Mouse (Mus musculus) MEL (cell line): ENCODE results near the gene Gm10234. TPM values are rescaled to one million over a fixed set of nuclear protein-coding genes. Genes with fewer than 3 reads are reported as not detected.

ENCODE experiments used
- DNase-seq: peaks from one replicate; pipeline ENCODE4 v3.0.0; 2011; ENCODE audit warnings: low read depth, low spot score
- H3K27ac ChIP-seq: 2 replicates; pipeline ENCODE4 v1.5.1; 2012; ENCODE audit warnings: low read depth, mild to moderate bottlenecking, control low read depth, low read length, moderate library complexity; ENCODE audit not compliant: control insufficient read depth
- H3K27me3 ChIP-seq, 2 experiments: fragments of 150-350 bp in 1 of 2; sonication (generic) in 1 of 2; 2 replicates each; pipeline ENCODE4 v1.6.1; 2012; ENCODE audit warnings: low read length in 2 of 2, mild to moderate bottlenecking in 2 of 2, improper control_type of control experiment in 1 of 2, moderate library complexity in 1 of 2; ENCODE audit not compliant: insufficient read depth in 2 of 2, control insufficient read depth in 1 of 2
- H3K36me3 ChIP-seq, 2 experiments: 2 replicates each; pipeline ENCODE4 v1.6.1; 2012 to 2014; ENCODE audit warnings: low read length in 2 of 2, improper control_type of control experiment in 1 of 2, inconsistent platforms in 1 of 2, mild to moderate bottlenecking in 1 of 2; ENCODE audit not compliant: insufficient read depth in 2 of 2, control insufficient read depth in 1 of 2
- H3K4me1 ChIP-seq, 2 experiments: fragments of 150-350 bp in 1 of 2; sonication (generic) in 1 of 2; 2 replicates each; pipeline ENCODE4 v1.6.1; 2012; ENCODE audit warnings: low read length in 2 of 2, improper control_type of control experiment in 1 of 2, mild to moderate bottlenecking in 1 of 2; ENCODE audit not compliant: insufficient read depth in 2 of 2, control insufficient read depth in 1 of 2
- H3K4me3 ChIP-seq, 2 experiments: fragments of 150-350 bp in 1 of 2; sonication (generic) in 1 of 2; 2 replicates each; pipeline ENCODE4 v1.5.1; 2012; ENCODE audit warnings: low read depth in 2 of 2, low read length in 2 of 2, mild to moderate bottlenecking in 2 of 2, moderate library complexity in 2 of 2, control low read depth in 1 of 2, improper control_type of control experiment in 1 of 2; ENCODE audit not compliant: control insufficient read depth in 1 of 2, insufficient read depth in 1 of 2
- H3K79me2 ChIP-seq: 2 replicates; pipeline ENCODE4 v1.6.1; 2012; ENCODE audit warnings: mild to moderate bottlenecking, low read length, moderate library complexity; ENCODE audit not compliant: control insufficient read depth, poor library complexity, insufficient read depth
- H3K9ac ChIP-seq: 2 replicates; pipeline ENCODE4 v1.6.1; 2012; ENCODE audit warnings: low read depth, mild to moderate bottlenecking, control low read depth, low read length, moderate library complexity; ENCODE audit not compliant: control insufficient read depth, poor library complexity, severe bottlenecking
- H3K9me3 ChIP-seq: fragments of 150-350 bp; sonication (generic); replicated peaks from 2 replicates; pipeline ENCODE4 v1.6.1; 2012; ENCODE audit warnings: mild to moderate bottlenecking, low read length, improper control_type of control experiment, moderate library complexity; ENCODE audit not compliant: insufficient read depth
- BHLHE40 ChIP-seq: IDR thresholded peaks from 2 replicates; pipeline ENCODE4 v1.6.1; 2012; ENCODE audit warnings: low read depth, mild to moderate bottlenecking, inconsistent platforms, low read length, improper control_type of control experiment, borderline replicate concordance
- CHD2 ChIP-seq: IDR thresholded peaks from 2 replicates; pipeline ENCODE4 v1.6.1; 2011; ENCODE audit warnings: low read length, improper control_type of control experiment
- E2F4 ChIP-seq: IDR thresholded peaks from 2 replicates; pipeline ENCODE4 v1.6.1; 2011; ENCODE audit warnings: low read depth, low read length, improper control_type of control experiment, borderline replicate concordance
- HCFC1 ChIP-seq: IDR thresholded peaks from 2 replicates; pipeline ENCODE4 v1.6.1; 2012; ENCODE audit warnings: low read depth, mild to moderate bottlenecking, inconsistent platforms, low read length, improper control_type of control experiment, moderate library complexity
- KAT2A ChIP-seq: conservative IDR thresholded peaks from 2 replicates; pipeline ENCODE4 v1.6.1; 2012; ENCODE audit warnings: low read depth, low read length, improper control_type of control experiment, inconsistent platforms
- MAX ChIP-seq: IDR thresholded peaks from 2 replicates; pipeline ENCODE4 v1.6.1; 2011; ENCODE audit warnings: low read length, improper control_type of control experiment
- MAZ ChIP-seq: IDR thresholded peaks from 2 replicates; pipeline ENCODE4 v1.6.1; 2012; ENCODE audit warnings: low read depth, mild to moderate bottlenecking, inconsistent platforms, low read length, improper control_type of control experiment
- MXI1 ChIP-seq: IDR thresholded peaks from 2 replicates; pipeline ENCODE4 v1.6.1; 2011; ENCODE audit warnings: mild to moderate bottlenecking, low read depth, low read length, improper control_type of control experiment
- POLR2AphosphoS2 ChIP-seq: IDR thresholded peaks from 2 replicates; pipeline ENCODE4 v1.6.1; 2011; ENCODE audit warnings: low read length, improper control_type of control experiment
- POLR2AphosphoS5 ChIP-seq: IDR thresholded peaks from 2 replicates; pipeline ENCODE4 v1.6.1; 2012; ENCODE audit warnings: low read depth, borderline replicate concordance, mild to moderate bottlenecking, inconsistent platforms, low read length, moderate library complexity, mixed read lengths
- SIN3A ChIP-seq: IDR thresholded peaks from 2 replicates; pipeline ENCODE4 v1.6.1; 2012; ENCODE audit warnings: low read length, improper control_type of control experiment, inconsistent platforms
- TBP ChIP-seq: IDR thresholded peaks from 2 replicates; pipeline ENCODE4 v1.8.0; 2011; ENCODE audit warnings: low read depth, low read length, improper control_type of control experiment
- UBTF ChIP-seq: IDR thresholded peaks from 2 replicates; pipeline ENCODE4 v1.6.1; 2012; ENCODE audit warnings: low read depth, mild to moderate bottlenecking, inconsistent platforms, low read length, improper control_type of control experiment, moderate library complexity, borderline replicate concordance; ENCODE audit not compliant: insufficient read depth
- USF1 ChIP-seq: IDR thresholded peaks from 2 replicates; pipeline ENCODE4 v1.6.1; 2014; ENCODE audit warnings: low read depth, mild to moderate bottlenecking, inconsistent platforms, low read length, improper control_type of control experiment, moderate library complexity
- ZC3H11A ChIP-seq: IDR thresholded peaks from 2 replicates; pipeline ENCODE4 v1.6.1; 2012; ENCODE audit warnings: low read depth, mild to moderate bottlenecking, inconsistent platforms, low read length, improper control_type of control experiment
- ZMIZ1 ChIP-seq: IDR thresholded peaks from 2 replicates; pipeline ENCODE4 v1.6.1; 2012; ENCODE audit warnings: low read depth, mild to moderate bottlenecking, inconsistent platforms, low read length, improper control_type of control experiment, moderate library complexity
- polyA plus RNA-seq, 2 experiments: library from polyadenylated mRNA; stranded (reverse) in 1 of 2; unstranded in 1 of 2; fragments of >175 nt in 1 of 2; fragments of >200 nt in 1 of 2; gene quantifications; 2 replicates each; pipeline versions ENCODE4 v1.2.1 to v1.2.4; 2012; ENCODE audit warnings: low replicate concordance in 2 of 2, low read depth in 1 of 2; ENCODE audit not compliant: insufficient read length in 2 of 2, insufficient read depth in 1 of 2, missing spikeins in 1 of 2
- total RNA-seq: library from RNA; depleted of rRNA; stranded (reverse); fragments of 300-350 nt; gene quantifications from 2 replicates; pipeline ENCODE4 v1.2.3, GENCODE M21; 2012

Gene Gm10234
- total and polyA plus RNA-seq, 3 experiments = not detected

GRCm38 (mm10) chr6:95331191-95331590, 9.3 kb downstream of the Gm10234 start:
- Histone ChIP-seq H3K9me3 (no peaks in the 10 kb centered on the region), H3K9ac (no peak overlapping the region), H3K27me3 (no peaks in the 10 kb centered on the region), H3K27ac (no peak overlapping the region), H3K4me1 (no peaks in the 10 kb centered on the region), H3K36me3 (no peaks in the 10 kb centered on the region), H3K4me3 (no peak overlapping the region), H3K79me2 (no peaks in the 10 kb centered on the region)
- no peak for DNase-seq
- TF ChIP-seq MAX (no peak), HCFC1 (no peak), ZMIZ1 (no peak), E2F4 (no peak), POLR2AphosphoS2 (no peak), ZC3H11A (no peak), SIN3A (no peak), MAZ (no peak), BHLHE40 (no peak), POLR2AphosphoS5 (no peak), TBP (no peak), MXI1 (no peak)

- H3K9me3 ChIP-seq = no peaks in the 10 kb centered on the region
- H3K36me3 ChIP-seq = no peaks in the 10 kb centered on the region
- no peaks in the 10 kb centered on the region for H3K4me1 ChIP-seq
- no peak for DNase-seq
- H3K79me2 ChIP-seq = no peaks in the 10 kb centered on the region
- no peak overlapping the region for H3K9ac ChIP-seq
- H3K27me3 ChIP-seq = no peaks in the 10 kb centered on the region
- no peak overlapping the region for H3K4me3 ChIP-seq
- TF ChIP-seq UBTF (no peak), MAX (no peak), USF1 (no peak), E2F4 (no peak), KAT2A (no peak), SIN3A (no peak), MAZ (no peak), ZC3H11A (no peak)
- H3K27ac ChIP-seq = no peak overlapping the region
These were observed 12.9 kb downstream of the Gm10234 start for GRCm38 (mm10) chr6:95334781-95335180.

- H3K4me1 ChIP-seq = no peaks in the 10 kb centered on the region
- no peak overlapping the region for H3K9ac ChIP-seq
- no peaks in the 10 kb centered on the region for H3K9me3 ChIP-seq
- no peaks in the 10 kb centered on the region for H3K79me2 ChIP-seq
- no peaks in the 10 kb centered on the region for H3K36me3 ChIP-seq
- no peak for TF ChIP-seq CHD2
- no peak overlapping the region for H3K4me3 ChIP-seq
- no peak overlapping the region for H3K27ac ChIP-seq
- DNase-seq = no peak
- H3K27me3 ChIP-seq = no peaks in the 10 kb centered on the region; a peak in 1 of 4 replicates
These were observed 27.5 kb downstream of the Gm10234 start for GRCm38 (mm10) chr6:95349378-95349777.
